Mouse (Mus musculus): Measurements from ENCODE around the gene Efemp2.

GRCm38 (mm10) chr19:5516906-5517505 is 43.3 kb downstream of the Efemp2 start:
- TF ChIP-seq GATA1 (IDR thresholded peaks at IDR 0.05; ENCODE audit: low read length) (no peak), TAL1 (IDR thresholded peaks at IDR 0.05; ENCODE audit: low read length) (no peak)

All from erythroblast, embryonic 14.5 days (primary cell).